Mouse (Mus musculus) left cerebral cortex, postnatal 36 days (tissue): ENCODE data around the gene Gabrp. TPM values are rescaled to one million over a fixed set of nuclear protein-coding genes. Genes with fewer than 3 reads are reported as not detected.
A peak's percentile ranks its signal among the peaks of the same experiment; 100 is the strongest.

Experiments
- DNase-seq, 2 experiments: peaks; one replicate each; pipeline ENCODE4 v3.0.0; 2021 to 2022; ENCODE audit warnings: low spot score in 2 of 2, mixed read lengths in 1 of 2
- intact Hi-C: fragments of 180-260 bp; cut with DNase I; formaldehyde crosslinking; loops from one replicate; pipeline ENCODE4 v1.15.1; 2025
- total RNA-seq, 2 experiments: library from RNA; stranded (reverse); gene quantifications; 2 replicates each; pipeline ENCODE4 v1.2.3; 2021

Gene Gabrp
- total RNA-seq, 2 experiments from 2014 or later, result not detected

GRCm38 (mm10) chr11:33534541-33534940 is 44.2 kb downstream of the Gabrp start:
- intact Hi-C loops, result no loop called here
- DNase-seq, result no peak

DNA sequence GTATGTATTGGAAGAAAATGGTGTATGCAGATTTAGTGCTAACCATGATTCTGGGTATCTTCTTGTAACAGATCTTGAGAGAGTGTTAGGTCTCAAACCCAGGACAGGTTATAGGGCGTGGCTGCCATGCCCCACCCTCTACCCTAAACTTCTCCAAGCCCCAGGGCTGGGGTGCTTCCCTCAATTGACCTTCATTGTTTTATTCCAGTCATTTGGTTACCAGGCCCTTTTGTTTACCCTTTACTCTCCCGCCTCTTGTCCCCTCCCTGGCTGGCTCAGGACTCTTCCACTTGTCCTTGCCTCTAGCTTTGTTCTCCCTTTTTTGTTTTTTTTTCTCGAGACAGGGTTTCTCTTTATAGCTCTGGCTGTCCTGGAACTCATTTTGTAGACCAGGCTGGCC is 45.2 kb downstream of the Gabrp start:
- no peak for DNase-seq
- intact Hi-C loops, result no loop called here

GRCm38 (mm10) chr11:33529576-33529975 is 49.2 kb downstream of the Gabrp start:
- intact Hi-C loops, result no loop called here
- no peak for DNase-seq

DNA sequence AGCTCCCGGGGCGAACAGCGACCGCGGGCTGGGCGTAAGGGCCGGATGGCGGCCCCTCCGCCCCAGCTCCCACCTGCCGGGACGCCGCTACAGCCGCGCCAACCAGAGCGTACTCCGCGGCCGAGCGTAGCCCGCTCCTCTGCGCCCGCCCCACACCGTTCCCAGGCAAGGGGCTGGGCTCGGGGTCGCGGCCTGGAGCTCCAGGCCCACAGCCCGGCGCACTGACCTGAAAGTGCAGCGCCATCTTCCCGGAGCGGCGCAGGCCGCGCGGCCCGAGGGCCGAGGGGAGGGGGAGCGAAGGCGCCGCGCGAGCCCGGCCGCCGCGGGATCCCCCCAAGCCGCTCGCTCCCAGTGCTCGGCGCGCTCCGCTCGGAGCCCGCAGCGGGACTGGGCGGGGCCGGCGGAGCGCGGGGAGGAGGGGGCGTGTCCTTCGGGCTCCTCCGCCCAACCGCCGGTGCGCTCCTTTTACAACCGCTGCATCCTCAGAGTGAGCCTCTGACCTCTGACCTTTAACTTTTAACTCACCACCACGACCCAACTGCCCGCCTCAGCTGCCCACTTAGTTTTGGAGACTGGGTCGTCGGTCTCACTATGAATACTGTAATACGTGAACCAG is 65.3 kb downstream of the Gabrp start, which contains the start of gene Ranbp17:
Gene Ranbp17, minus strand, starts transcription at position 371 of the 616 bp plus-strand sequence.
- DNase-seq, result peak in 1 of 2 experiments; percentile 12
- intact Hi-C loops, result no loop called here

- intact Hi-C loops, result no loop called here
These were observed 65.8 kb downstream of the Gabrp start for GRCm38 (mm10) chr11:33512854-33513375.

DNA sequence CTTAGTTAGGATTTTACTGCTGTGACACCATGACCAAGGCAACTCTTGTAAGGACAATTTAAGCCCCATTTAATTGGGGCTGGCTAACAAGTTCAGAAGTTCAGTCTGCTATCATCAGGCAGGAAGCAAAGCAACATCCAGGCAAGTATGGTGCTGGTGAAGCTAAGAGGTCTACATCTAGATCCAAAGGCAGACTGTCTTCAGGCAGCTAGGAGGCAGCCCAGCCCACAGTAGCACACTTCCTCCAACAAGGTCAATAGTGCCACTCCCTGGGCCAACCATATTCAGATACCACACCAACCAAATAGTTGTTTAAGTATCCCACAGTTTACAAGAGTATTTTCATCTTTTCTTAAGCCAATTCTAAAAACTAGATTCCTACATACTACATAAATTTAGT is 69.4 kb downstream of the Gabrp start:
- intact Hi-C loops, result no loop called here
- no peak for DNase-seq

More at GRCm38 (mm10) chr11:33512854-33513375, 65.8 kb downstream of the Gabrp start:
- DNase-seq, result peak; percentile 57 to 74

Other genes with a start within 250 kb of the Gabrp start
- gene Ranbp17, start 65.2 kb downstream of the Gabrp start, total RNA-seq, result 1 to 10 TPM; 7.9 to 8.3 TPM
- not detected for gene D130052B06Rik, start 20.3 kb upstream of the Gabrp start, total RNA-seq